Mouse (Mus musculus) liver, postnatal 0 days (tissue): ENCODE data around the gene Anapc15-ps. TPM values are rescaled to one million over a fixed set of nuclear protein-coding genes. Genes with fewer than 3 reads are reported as not detected.

ENCODE experiments used
- ATAC-seq: fragments of 200-750 bp; cut with Nextera tagmentation; 2 replicates; pipeline ENCODE4 v1.8.0; 2017; ENCODE audit warnings: mild to moderate bottlenecking, moderate library complexity
- DNase-seq: peaks from one replicate; pipeline ENCODE4 v3.0.0-alpha.2; 2016
- H3K27ac ChIP-seq: fragments of 300-500 bp; sonication (generic); 2 replicates; pipeline ENCODE4 v1.5.1; 2014; ENCODE audit warnings: antibody characterized with exemption, moderate library complexity, mild to moderate bottlenecking, low read depth
- H3K27me3 ChIP-seq: fragments of 300-500 bp; sonication (generic); 2 replicates; pipeline ENCODE4 v1.6.1; 2014; ENCODE audit warnings: low read length, control low read depth, mixed read lengths; ENCODE audit not compliant: insufficient read depth
- H3K36me3 ChIP-seq: fragments of 300-500 bp; sonication (generic); replicated peaks from 2 replicates; pipeline ENCODE4 v1.6.1; 2014; ENCODE audit warnings: mild to moderate bottlenecking, control low read depth, low read length, moderate library complexity, mixed read lengths; ENCODE audit not compliant: insufficient read depth
- H3K4me1 ChIP-seq: fragments of 300-500 bp; sonication (generic); 2 replicates; pipeline ENCODE4 v1.6.1; 2014; ENCODE audit warnings: antibody characterized with exemption, mild to moderate bottlenecking, control low read depth; ENCODE audit not compliant: insufficient read depth
- H3K4me2 ChIP-seq: fragments of 300-500 bp; sonication (generic); 2 replicates; pipeline ENCODE4 v1.6.1; 2014; ENCODE audit warnings: low read depth, mild to moderate bottlenecking, low read length, moderate library complexity, mixed read lengths
- H3K4me3 ChIP-seq: fragments of 300-500 bp; sonication (generic); 2 replicates; pipeline ENCODE4 v1.5.1; 2014; ENCODE audit warnings: low read depth, low read length
- H3K9ac ChIP-seq: fragments of 300-500 bp; sonication (generic); replicated peaks from 2 replicates; pipeline ENCODE4 v1.6.1; 2014; ENCODE audit warnings: mild to moderate bottlenecking, moderate library complexity
- H3K9me3 ChIP-seq: fragments of 300-500 bp; sonication (generic); 2 replicates; pipeline ENCODE4 v1.6.1; 2016; ENCODE audit warnings: mild to moderate bottlenecking, control low read depth, low read length, mixed read lengths
- CTCF ChIP-seq: sonication (generic); IDR thresholded peaks from 2 replicates; pipeline ENCODE4 v1.5.1; 2016; ENCODE audit warnings: antibody characterized with exemption, low read depth
- EP300 ChIP-seq: IDR thresholded peaks from 2 replicates; pipeline ENCODE4 v1.6.1; 2016; ENCODE audit warnings: antibody characterized with exemption, low read depth, mild to moderate bottlenecking
- WGBS: fragments of 180-500 bp; shearing (Covaris S2); extraction: QIAGEN DNeasy Blood & Tissue Kit; methylation state at CpG from one replicate; pipeline ENCODE4 v1.1.7; 2014; ENCODE audit not compliant: insufficient replicate concordance; 5-methylcytosine and 5-hydroxymethylcytosine counted together
- polyA plus RNA-seq: library from polyadenylated mRNA; unstranded; fragments of >200 nt; fragmentation: Nextera tagmentation; extraction: Ambion mirVana; gene quantifications from 2 replicates; pipeline ENCODE4 v1.2.1, GENCODE M21; 2015

Gene Anapc15-ps
- polyA plus RNA-seq, 1 experiment from 2014 or later: not detected

DNA sequence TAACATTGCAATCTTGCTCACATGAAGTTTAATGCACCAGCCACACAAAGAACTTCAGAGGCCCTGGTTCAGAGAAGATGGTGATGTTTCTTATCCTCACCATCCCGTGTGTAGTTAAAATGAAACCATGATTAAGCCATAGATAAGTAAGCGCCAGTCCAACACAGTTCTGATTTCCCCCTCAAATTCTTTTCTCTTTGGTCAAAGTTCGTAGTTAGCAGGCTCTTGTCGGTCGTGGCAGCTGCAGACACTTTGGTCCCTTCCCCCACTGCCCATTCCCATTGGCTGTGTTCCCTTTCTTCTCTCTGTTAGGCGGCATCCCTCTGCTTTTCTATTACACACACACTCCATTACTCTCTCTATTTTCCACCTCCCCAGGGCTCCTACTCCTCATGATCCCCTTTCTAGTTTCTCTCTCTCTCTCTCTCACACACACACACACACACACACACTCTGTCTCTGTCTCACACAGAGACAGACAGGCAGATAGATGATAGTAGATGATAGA, 14.4 kb downstream of the Anapc15-ps start:
- H3K36me3 ChIP-seq: no peaks in the 10 kb centered on the region

DNA sequence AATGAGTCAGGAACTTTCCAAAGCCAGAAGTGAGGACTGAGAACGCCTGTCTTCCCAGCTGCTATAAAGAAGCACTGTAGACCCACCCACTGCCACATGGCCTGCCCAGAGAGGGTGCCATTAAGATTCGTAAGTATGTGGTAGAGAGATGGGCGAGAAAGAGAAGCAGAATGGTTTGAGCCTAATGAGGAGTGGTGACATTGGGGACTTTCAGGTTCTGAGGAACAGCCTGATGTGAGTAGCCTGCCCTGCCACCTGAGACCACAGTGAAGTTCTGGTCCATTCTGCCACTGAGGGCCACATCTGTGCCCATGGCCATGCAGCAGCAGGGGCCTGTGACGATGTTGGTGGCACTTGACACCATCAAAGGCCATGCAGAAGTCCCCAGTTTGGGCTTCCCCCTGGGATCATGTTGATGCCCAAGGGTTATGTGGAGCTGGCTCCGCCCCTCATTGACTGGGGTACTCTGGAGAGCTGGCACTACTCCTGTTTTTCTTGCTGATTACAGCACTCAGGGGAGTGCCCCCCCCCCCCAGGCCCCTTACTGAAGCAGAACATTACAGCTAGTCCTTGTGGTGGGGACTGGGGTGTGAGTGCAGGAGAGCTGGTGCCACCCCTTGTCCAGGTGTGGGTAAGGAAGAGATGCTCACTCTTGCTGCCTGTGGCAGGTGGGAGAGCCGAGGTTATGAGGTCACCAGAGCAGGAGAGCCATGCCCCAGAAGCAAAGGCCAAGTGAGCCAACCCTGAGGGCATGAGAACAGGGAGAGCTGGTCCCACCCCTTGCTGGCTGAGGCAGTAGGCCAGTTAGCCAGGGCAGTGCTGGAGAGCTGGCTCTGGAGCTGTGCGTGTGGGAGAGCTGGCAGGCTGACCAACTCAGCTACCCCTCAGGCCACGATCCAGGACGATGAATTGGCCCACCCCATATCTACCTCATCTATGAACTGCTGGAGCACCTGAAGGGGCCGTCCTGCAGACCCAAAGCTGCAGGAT, 16.7 kb downstream of the Anapc15-ps start:
- no peak overlapping the region for H3K4me2 ChIP-seq
- no peak overlapping the region for H3K4me3 ChIP-seq
- no peak for DNase-seq
- no peak for ATAC-seq
- H3K27ac ChIP-seq: no peak overlapping the region
- TF ChIP-seq EP300 (no peak), CTCF (no peak)
- no peaks in the 10 kb centered on the region for H3K36me3 ChIP-seq
- no peak overlapping the region for H3K9ac ChIP-seq
- H3K27me3 ChIP-seq: no peaks in the 10 kb centered on the region
- 76% methylated on average over 10 of the region's 10 CpGs for WGBS
- H3K4me1 ChIP-seq: peaks cover 8% of the 10 kb centered on the region
- H3K9me3 ChIP-seq: no peaks in the 10 kb centered on the region

More for the DNA sequence above, 14.4 kb downstream of the Anapc15-ps start:
- Histone ChIP-seq H3K4me2 (no peak overlapping the region), H3K9me3 (no peaks in the 10 kb centered on the region), H3K9ac (no peak overlapping the region), H3K27ac (no peak overlapping the region), H3K4me1 (peaks cover 8% of the 10 kb centered on the region), H3K27me3 (no peaks in the 10 kb centered on the region), H3K4me3 (no peak overlapping the region)
- ATAC-seq: no peak
- no peak for DNase-seq
- 35% methylated on average over 6 of the region's 6 CpGs for WGBS
- TF ChIP-seq EP300: no peak
- TF ChIP-seq CTCF: no peak

DNA sequence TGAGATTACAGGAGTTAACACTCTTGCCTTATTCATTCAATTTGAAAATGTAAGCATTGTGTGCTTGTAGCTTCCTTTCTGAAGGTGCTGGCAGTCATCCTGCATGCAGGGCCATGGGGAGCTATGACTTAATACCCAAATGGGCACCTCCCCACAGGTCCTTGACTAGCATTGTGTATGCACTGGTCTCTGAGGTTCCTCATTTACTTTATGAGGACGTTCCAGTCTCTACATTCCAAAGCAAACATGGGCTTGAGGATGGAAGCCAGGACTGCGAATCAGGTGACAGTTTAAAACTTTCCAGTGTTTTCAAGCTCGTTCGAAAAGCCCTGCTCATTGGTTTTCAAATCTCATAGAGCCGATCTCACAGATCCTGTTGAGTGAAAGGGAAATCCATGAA, 21.1 kb downstream of the Anapc15-ps start:
- Histone ChIP-seq H3K9ac (no peak overlapping the region), H3K4me2 (no peak overlapping the region), H3K27ac (no peak overlapping the region), H3K27me3 (no peaks in the 10 kb centered on the region), H3K4me1 (no peaks in the 10 kb centered on the region), H3K36me3 (no peaks in the 10 kb centered on the region), H3K9me3 (no peaks in the 10 kb centered on the region), H3K4me3 (no peak overlapping the region)
- WGBS: 75% methylated on average over 5 of the region's 5 CpGs
- TF ChIP-seq EP300 (no peak), CTCF (no peak)
- DNase-seq (no peak), ATAC-seq (no peak)

DNA sequence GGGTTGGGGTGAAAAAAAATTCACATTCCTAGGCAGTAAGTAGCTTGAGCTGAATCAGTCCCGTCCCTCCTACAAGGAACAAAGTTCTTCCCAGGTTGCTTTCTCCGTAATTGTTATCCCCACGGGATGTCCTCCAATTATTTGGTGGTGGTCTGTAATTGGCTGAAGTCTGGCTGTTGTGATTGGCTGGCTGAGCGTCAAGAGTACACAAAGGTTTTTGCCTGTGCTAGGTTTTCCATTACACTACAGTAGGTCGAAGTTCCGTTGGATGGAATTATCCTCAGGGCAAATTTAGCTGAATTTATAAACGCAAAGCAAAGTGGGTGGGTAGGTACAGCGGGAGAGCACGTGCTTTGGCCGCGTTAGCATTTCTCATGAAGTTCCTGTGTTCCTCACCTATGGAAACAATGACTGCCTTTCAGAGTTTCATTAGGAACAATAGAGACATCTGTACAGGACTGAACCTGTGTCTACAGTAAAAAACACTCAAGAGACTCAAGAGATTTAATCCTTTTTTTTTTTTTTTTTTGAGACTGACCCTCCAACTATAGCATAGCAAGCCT, 24.8 kb downstream of the Anapc15-ps start:
- Histone ChIP-seq H3K4me1 (no peaks in the 10 kb centered on the region), H3K27ac (no peak overlapping the region), H3K4me2 (no peak overlapping the region), H3K9ac (no peak overlapping the region), H3K9me3 (no peaks in the 10 kb centered on the region), H3K27me3 (no peaks in the 10 kb centered on the region), H3K4me3 (no peak overlapping the region), H3K36me3 (no peaks in the 10 kb centered on the region)
- ATAC-seq: no peak
- WGBS: 84% methylated on average over 11 of the region's 11 CpGs
- DNase-seq: no peak
- TF ChIP-seq CTCF (no peak), EP300 (no peak)

DNA sequence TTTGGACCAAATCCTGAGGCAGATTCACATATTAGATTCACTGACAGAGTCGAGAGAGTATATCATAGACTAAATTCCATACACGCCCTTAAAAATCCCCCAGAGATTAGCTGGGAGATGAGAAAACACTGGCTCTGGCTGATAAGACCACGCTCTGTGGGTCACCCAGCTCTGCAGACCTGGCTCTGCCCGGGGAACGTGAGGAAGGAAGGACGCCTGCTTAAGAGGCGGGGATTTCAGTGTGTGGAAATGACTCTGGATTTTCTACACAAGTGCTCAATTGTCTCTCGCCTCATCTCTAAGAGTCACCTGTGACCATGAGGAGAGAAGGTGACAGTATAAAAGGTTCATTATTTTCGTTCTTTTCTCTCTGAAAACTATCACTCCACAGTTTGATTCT, 26.1 kb downstream of the Anapc15-ps start:
- WGBS: 33% methylated on average over 9 of the region's 9 CpGs
- H3K27me3 ChIP-seq: no peaks in the 10 kb centered on the region
- no peaks in the 10 kb centered on the region for H3K4me1 ChIP-seq
- ATAC-seq (no peak), DNase-seq (no peak)
- no peak overlapping the region for H3K9ac ChIP-seq
- no peaks in the 10 kb centered on the region for H3K36me3 ChIP-seq
- H3K4me2 ChIP-seq: no peak overlapping the region
- no peak overlapping the region for H3K4me3 ChIP-seq
- H3K9me3 ChIP-seq: no peaks in the 10 kb centered on the region
- no peak for TF ChIP-seq EP300
- TF ChIP-seq CTCF: no peak
- no peak overlapping the region for H3K27ac ChIP-seq

DNA sequence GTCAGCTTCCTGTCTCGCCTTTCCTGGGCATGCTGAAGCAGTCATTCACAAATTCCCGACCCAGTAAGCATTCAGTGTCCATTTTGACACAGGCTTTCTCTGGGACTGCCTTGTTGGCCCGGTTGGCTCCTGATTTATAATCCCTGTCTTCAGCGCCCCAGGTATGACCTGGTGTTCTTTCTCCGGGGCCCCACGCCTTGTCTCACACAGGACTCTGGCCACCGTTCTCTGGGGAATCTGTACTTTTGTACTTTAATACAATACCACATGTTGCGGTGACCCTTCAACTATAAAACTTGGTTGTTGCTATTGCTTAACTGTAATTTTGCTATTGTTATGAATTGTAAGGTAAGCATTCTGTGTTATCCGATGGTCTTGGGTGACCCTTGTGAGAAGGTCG, 26.7 kb downstream of the Anapc15-ps start:
- Histone ChIP-seq H3K27ac (no peak overlapping the region), H3K36me3 (no peaks in the 10 kb centered on the region), H3K27me3 (no peaks in the 10 kb centered on the region), H3K4me1 (no peaks in the 10 kb centered on the region), H3K4me3 (no peak overlapping the region), H3K9ac (no peak overlapping the region), H3K4me2 (no peak overlapping the region), H3K9me3 (no peaks in the 10 kb centered on the region)
- DNase-seq: no peak
- WGBS: 82% methylated on average over 10 of the region's 10 CpGs
- TF ChIP-seq CTCF (no peak), EP300 (no peak)
- no peak for ATAC-seq
